Mouse (Mus musculus) testis, adult 2 months (tissue): ENCODE data around the gene Dnajb13. TPM values are rescaled to one million over a fixed set of nuclear protein-coding genes. Genes with fewer than 3 reads are reported as not detected.

Experiments used
- H3K27ac ChIP-seq: fragments of 200-500 bp; 2 replicates; pipeline ENCODE4 v1.5.1; 2012; ENCODE audit warnings: low read depth, low read length; ENCODE audit not compliant: control insufficient read depth, insufficient read depth
- H3K27me3 ChIP-seq: fragments of 200-500 bp; 2 replicates; pipeline ENCODE4 v1.6.1; 2012; ENCODE audit warnings: mild to moderate bottlenecking, low read length, moderate library complexity; ENCODE audit not compliant: control insufficient read depth, insufficient read depth
- H3K36me3 ChIP-seq: fragments of 200-500 bp; 2 replicates; pipeline ENCODE4 v1.6.1; 2012; ENCODE audit warnings: mild to moderate bottlenecking, low read length; ENCODE audit not compliant: control insufficient read depth, insufficient read depth
- H3K4me1 ChIP-seq: fragments of 200-500 bp; 2 replicates; pipeline ENCODE4 v1.6.1; 2012; ENCODE audit warnings: low read length; ENCODE audit not compliant: control insufficient read depth, insufficient read depth
- H3K4me3 ChIP-seq: fragments of 200-500 bp; 2 replicates; pipeline ENCODE4 v1.5.1; 2012; ENCODE audit warnings: low read depth, mild to moderate bottlenecking, low read length, moderate library complexity, mixed read lengths; ENCODE audit not compliant: control insufficient read depth
- CTCF ChIP-seq: fragments of 200-500 bp; IDR thresholded peaks from 2 replicates; pipeline ENCODE4 v1.5.1; 2012; ENCODE audit warnings: low read depth, mild to moderate bottlenecking, inconsistent platforms, low read length, moderate library complexity; ENCODE audit not compliant: control insufficient read depth, insufficient read depth, insufficient replicate concordance
- POLR2A ChIP-seq: fragments of 200-500 bp; IDR thresholded peaks from 2 replicates; pipeline ENCODE4 v1.6.1; 2012; ENCODE audit warnings: low read depth, mild to moderate bottlenecking, inconsistent platforms, low read length, moderate library complexity; ENCODE audit not compliant: control insufficient read depth
- polyA plus RNA-seq: library from polyadenylated mRNA; depleted of rRNA; stranded (reverse); fragments of >200 nt; gene quantifications from 2 replicates; pipeline ENCODE4 v1.2.3, GENCODE M21; 2012

Dnajb13 gene
- polyA plus RNA-seq, 1 experiment = 538 TPM

DNA sequence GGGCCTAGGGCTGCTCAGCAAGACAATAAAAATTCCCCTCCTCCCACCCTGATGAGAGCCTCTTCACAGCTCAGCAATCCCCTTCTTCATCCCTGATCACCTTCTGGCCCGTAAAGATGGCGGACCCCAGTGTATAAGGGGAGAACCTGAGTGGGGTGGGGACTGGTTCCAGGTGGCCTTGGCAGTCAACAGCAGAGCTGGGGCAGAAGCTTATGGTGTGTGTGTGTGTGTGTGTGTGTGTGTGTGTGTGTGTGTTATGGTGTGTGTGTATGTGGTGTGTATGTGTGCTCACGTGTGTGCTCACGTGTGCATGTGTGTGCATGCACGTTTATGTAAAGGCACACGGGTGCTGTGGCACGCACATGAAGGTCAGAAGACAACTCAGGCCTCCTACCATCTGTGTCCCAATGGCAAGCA lies 20.3 kb downstream of the Dnajb13 start:
- TF ChIP-seq POLR2A = no peak
- TF ChIP-seq CTCF = no peak
- Histone ChIP-seq H3K4me3 (peak overlapping the region; percentile 77), H3K27ac (peak overlapping the region; percentile 51), H3K27me3 (no peaks in the 10 kb centered on the region; the same call in 1 of the 2 replicates), H3K4me1 (peaks cover 14% of the 10 kb centered on the region), H3K36me3 (no peaks in the 10 kb centered on the region)

GRCm38 (mm10) chr7:100493484-100494414 lies 21.0 kb downstream of the Dnajb13 start:
- Histone ChIP-seq H3K4me1 (peaks cover 14% of the 10 kb centered on the region), H3K4me3 (peak overlapping the region; percentile 77), H3K27me3 (no peaks in the 10 kb centered on the region; the same call in 1 of the 2 replicates), H3K36me3 (no peaks in the 10 kb centered on the region), H3K27ac (peak overlapping the region; percentile 78)
- TF ChIP-seq POLR2A = no peak
- no peak for TF ChIP-seq CTCF

DNA sequence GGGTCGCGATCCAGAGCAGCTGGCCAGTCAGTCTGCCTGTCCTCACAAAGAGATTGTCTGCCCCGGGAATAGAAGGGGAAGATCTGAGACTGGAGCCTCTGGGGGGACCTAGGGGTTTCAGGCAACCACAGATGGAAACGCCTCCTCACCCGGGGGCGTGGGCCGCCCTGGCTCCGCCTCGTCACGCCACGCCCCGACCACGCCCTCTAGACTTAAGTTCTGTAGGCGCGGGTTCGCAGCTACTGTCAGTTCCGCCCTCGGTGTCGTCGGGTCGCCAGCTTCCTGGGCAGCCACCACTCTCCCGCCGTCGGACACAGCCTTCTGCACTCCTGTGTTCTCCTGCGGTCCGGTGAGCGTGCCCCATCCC lies 21.7 kb downstream of the Dnajb13 start, which contains the start of gene Ucp2:
TSS of gene Ucp2 (plus strand) at position 221 of the 367 bp plus-strand sequence.
- H3K27me3 ChIP-seq = no peaks in the 10 kb centered on the region; the same call in 1 of the 2 replicates
- H3K27ac ChIP-seq = peak within 1 kb of the TSS; percentile 78
- H3K4me3 ChIP-seq = peak within 1 kb of the TSS; percentile 77
- TF ChIP-seq POLR2A (peak; percentile 86), CTCF (no peak)
- peaks cover 14% of the 10 kb centered on the region for H3K4me1 ChIP-seq
- no peaks in the 10 kb centered on the region for H3K36me3 ChIP-seq

DNA sequence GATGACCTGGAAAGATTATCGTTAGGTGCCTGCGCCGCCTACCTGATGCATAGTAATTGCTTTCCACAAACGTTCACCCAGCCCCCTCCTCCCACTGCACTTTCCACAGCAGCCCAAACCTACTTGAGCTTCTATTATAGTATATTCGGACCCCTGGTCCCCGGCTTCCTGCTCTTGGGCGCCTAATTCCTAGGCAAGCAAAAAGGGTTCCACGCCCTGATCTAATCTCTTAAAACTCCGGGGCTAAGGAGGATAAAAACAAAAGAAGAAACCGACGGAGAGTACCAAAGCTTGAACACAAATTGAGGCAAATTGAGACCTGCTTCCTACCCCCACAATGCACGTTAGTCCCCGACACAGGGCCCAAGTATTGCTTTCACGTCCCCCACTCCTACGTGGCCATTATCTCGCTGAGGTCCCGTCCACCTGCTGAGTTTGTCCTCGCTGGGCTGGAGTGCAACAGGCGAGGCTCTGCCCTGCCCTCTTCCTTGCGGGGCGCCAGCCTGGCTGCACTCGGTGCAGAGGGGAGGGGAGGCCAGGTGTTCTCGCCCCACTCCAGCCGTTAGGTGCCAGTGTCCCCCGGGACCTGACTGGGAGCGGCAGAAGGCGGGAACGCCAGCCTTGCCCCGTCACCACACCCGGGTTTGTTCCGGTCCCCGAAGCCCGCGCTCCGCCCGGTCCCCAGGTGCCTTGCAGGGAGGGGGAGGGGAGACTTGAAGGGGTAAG lies 22.2 kb downstream of the Dnajb13 start:
- H3K36me3 ChIP-seq = no peaks in the 10 kb centered on the region
- H3K4me1 ChIP-seq = peaks cover 14% of the 10 kb centered on the region

GRCm38 (mm10) chr7:100488474-100489048 lies 26.2 kb downstream of the Dnajb13 start:
- Histone ChIP-seq H3K27ac (peak overlapping the region; percentile 70; the same call in 1 of the 2 replicates), H3K4me3 (no peak overlapping the region), H3K36me3 (no peaks in the 10 kb centered on the region), H3K4me1 (peaks cover 10% of the 10 kb centered on the region), H3K27me3 (no peaks in the 10 kb centered on the region; the same call in 1 of the 2 replicates)
- no peak for TF ChIP-seq POLR2A
- no peak for TF ChIP-seq CTCF

More for the DNA sequence above, 22.2 kb downstream of the Dnajb13 start:
- Histone ChIP-seq H3K27me3 (no peaks in the 10 kb centered on the region; the same call in 1 of the 2 replicates), H3K27ac (peak overlapping the region; percentile 54), H3K4me3 (peak overlapping the region; percentile 77)
- TF ChIP-seq POLR2A (no peak), CTCF (no peak)

DNA sequence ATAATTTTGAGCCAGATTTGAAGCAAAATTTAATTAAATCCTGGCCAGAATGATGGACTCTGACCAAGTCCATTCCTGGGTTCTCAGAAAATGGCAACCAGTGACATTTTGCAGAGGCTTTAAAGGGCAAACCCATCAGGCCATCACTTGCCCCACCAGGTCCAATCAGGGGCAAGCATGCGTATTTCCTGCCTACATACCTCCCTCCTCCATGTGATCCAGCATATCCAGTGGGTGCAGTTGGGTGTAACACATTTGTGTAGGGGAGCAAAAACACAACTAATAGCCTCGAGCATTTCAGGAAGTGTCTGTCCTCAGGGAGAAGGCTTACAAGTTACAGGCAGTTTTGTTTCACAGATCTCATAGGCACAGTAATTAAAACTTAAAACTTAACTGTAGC lies 27.5 kb downstream of the Dnajb13 start:
- H3K4me1 ChIP-seq = peaks cover 1% of the 10 kb centered on the region
- no peak overlapping the region for H3K4me3 ChIP-seq
- no peak overlapping the region for H3K27ac ChIP-seq
- no peaks in the 10 kb centered on the region; the same call in 1 of the 2 replicates for H3K27me3 ChIP-seq
- TF ChIP-seq POLR2A (no peak), CTCF (no peak)
- no peaks in the 10 kb centered on the region for H3K36me3 ChIP-seq
